Mouse (Mus musculus) kidney, adult 2 months (tissue): Measurements from ENCODE around the gene Megf8.

Experiments used
- CTCF ChIP-seq: fragments of 200-500 bp; conservative IDR thresholded peaks from 2 replicates; pipeline ENCODE4 v1.5.1; 2011; ENCODE audit warnings: low read depth, mild to moderate bottlenecking, control low read depth, low read length, moderate library complexity, mixed read lengths; ENCODE audit not compliant: insufficient read depth, insufficient read length
- POLR2A ChIP-seq: fragments of 200-500 bp; IDR thresholded peaks from one replicate; pipeline ENCODE4 v1.6.1; 2011; ENCODE audit warnings: low read depth, low read length, control low read depth

DNA sequence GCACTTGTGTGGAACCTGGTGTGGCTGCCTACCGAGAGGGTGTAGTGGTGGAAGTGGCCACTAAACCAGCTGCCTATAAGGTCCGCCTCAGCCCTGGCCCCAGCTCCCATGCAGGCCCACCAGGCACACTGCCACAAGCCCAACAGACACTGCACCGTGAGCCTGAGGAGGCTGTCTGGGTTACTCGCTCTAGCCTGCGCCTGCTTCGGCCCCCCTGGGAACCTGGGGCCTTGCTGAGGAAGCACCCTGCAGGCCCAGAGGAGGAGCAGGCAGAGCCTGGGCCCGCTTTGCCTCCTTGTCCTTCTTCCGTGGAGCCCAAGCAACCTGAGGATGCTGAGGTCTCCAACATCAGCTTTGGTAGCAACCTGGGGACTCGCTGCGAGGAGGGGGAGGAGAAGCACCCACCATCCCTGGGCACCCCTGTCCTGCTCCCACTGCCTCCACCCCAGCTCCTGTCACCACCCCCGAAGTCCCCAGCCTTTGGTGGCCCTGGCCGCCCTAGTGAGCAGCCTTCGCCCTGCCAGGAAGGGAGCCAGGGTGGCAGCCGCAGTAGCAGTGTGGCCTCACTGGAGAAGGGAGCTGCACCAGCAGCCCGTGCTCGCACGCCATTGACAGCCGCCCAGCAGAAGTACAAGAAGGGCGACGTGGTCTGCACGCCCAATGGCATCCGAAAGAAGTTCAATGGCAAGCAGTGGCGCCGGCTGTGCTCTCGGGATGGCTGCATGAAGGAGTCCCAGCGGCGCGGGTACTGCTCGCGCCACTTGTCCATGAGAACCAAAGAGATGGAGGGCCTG lies 45.1 kb upstream of the Megf8 start:
- TF ChIP-seq CTCF (no peak), POLR2A (no peak)
